ENCODE assay signal across 8 mouse cellular contexts in genomic region chrX:162510426-162510980, GRCm38 (mm10).
DNase-seq lines count a peak whose midpoint lies in the region; ATAC-seq lines count a peak whose summit lies in the region.

No protein-coding gene starts in this region.

- peak; percentile 7 to 54 for DNase-seq in left cerebral cortex, postnatal 14 days (ENCODE audit: low spot score in 2 of 2)
- DNase-seq in left cerebral cortex, adult 9 months (ENCODE audit: low spot score in 2 of 2) = no peak
- DNase-seq in R1 (ENCODE audit: low read depth, low spot score) = peak; percentile 9
- no peak for DNase-seq in adrenal gland, postnatal 36 days
- DNase-seq in thymus, postnatal 10 days (ENCODE audit: low spot score in 2 of 2) = no peak

- intact Hi-C loops in left cerebral cortex, postnatal 14 days (cut with DNase I) = loop anchor here (10.0 kb wide), 2 partner anchors 224 to 254 kb away; partner anchors contain the start of gene Rbbp7

- no peak overlapping the region for H3K4me3 ChIP-seq in forebrain, embryonic 16.5 days (replicated peaks; ENCODE audit: low read length)
- no peak overlapping the region for H3K4me3 ChIP-seq in forebrain, embryonic 12.5 days (replicated peaks)

- H3K9ac ChIP-seq in forebrain, embryonic 16.5 days (replicated peaks; ENCODE audit: low read depth, low read length) = no peak overlapping the region
- no peak overlapping the region for H3K9ac ChIP-seq in forebrain, embryonic 12.5 days

- no peaks in the 10 kb centered on the region for H3K4me1 ChIP-seq in forebrain, embryonic 16.5 days (replicated peaks; ENCODE audit: control insufficient read depth, insufficient read depth, low read length)
- no peaks in the 10 kb centered on the region for H3K4me1 ChIP-seq in forebrain, embryonic 12.5 days

- 62% methylated on average over 2 of the region's 2 CpGs for WGBS in forebrain, embryonic 16.5 days
- 58% methylated on average over 2 of the region's 2 CpGs for WGBS in forebrain, embryonic 12.5 days

- no peak overlapping the region for H3K27ac ChIP-seq in forebrain, embryonic 16.5 days (ENCODE audit: low read length)
- H3K27ac ChIP-seq in forebrain, embryonic 12.5 days = no peak overlapping the region

- H3K27me3 ChIP-seq in forebrain, embryonic 16.5 days (replicated peaks; ENCODE audit: control insufficient read depth, insufficient read depth, low read length) = no peaks in the 10 kb centered on the region
- peaks cover 35% of the 10 kb centered on the region for H3K27me3 ChIP-seq in forebrain, embryonic 12.5 days

- no peak overlapping the region for H3K4me2 ChIP-seq in forebrain, embryonic 16.5 days (ENCODE audit: low read length)
- no peak overlapping the region for H3K4me2 ChIP-seq in forebrain, embryonic 12.5 days

- peak; percentile 15; the same call in 1 of the 2 replicates for ATAC-seq in forebrain, embryonic 16.5 days
- ATAC-seq in forebrain, embryonic 12.5 days (ENCODE audit: low FRiP score) = no peak
- ATAC-seq in megakaryocyte progenitor cell, adult 5-6 weeks (replicated peaks; ENCODE audit: poor library complexity) = peak; percentile 92

- H3K9me3 ChIP-seq in forebrain, embryonic 16.5 days (ENCODE audit: control insufficient read depth, low read length) = no peaks in the 10 kb centered on the region
- no peaks in the 10 kb centered on the region for H3K9me3 ChIP-seq in forebrain, embryonic 12.5 days

- H3K36me3 ChIP-seq in forebrain, embryonic 16.5 days (ENCODE audit: control insufficient read depth, insufficient read depth) = no peaks in the 10 kb centered on the region
- H3K36me3 ChIP-seq in forebrain, embryonic 12.5 days (replicated peaks) = no peaks in the 10 kb centered on the region

Comparison
In these comparisons a context has a peak if more than half of its experiments do, and no peak if none do; other contexts are left out.
1. DNase-seq: peak in left cerebral cortex, postnatal 14 days (2 of 2) and R1 (single experiment); none in left cerebral cortex, adult 9 months (0 of 2), adrenal gland, postnatal 36 days (0 of 2) and thymus, postnatal 10 days (0 of 2).